Mouse (Mus musculus): ENCODE data around the gene Zeb2. TPM values are rescaled to one million over a fixed set of nuclear protein-coding genes. Genes with fewer than 3 reads are reported as not detected.

Gene Zeb2
- polyA plus RNA-seq, 1 experiment = 73.5 TPM

DNA sequence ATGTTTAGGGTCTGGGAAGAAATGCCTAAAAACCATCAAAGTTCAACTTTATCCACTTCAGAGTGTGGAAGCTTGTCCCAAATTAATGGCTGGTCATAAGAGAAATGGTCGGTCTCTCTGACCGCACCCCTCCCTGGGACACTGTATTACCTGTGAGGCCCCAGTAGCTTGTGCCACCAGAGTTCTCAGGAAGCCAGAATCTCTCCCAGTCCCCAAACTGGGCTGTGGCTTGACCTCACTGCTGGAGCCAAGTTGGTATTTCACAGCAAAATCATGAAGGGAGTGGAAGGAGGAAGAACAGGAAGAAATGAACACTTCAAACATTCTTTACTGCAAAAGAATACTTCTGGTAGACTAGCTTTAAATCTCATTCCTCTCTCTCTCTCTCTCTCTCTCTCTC, 9.6 kb downstream of the Zeb2 start:
- Histone ChIP-seq H3K4me3 (ENCODE audit: insufficient read depth, low read length) (peak overlapping the region; percentile 3; the same call in 1 of the 2 replicates), H3K27ac (ENCODE audit: insufficient read depth, low read length) (peak overlapping the region; percentile 52)

GRCm38 (mm10) chr2:45105922-45106851, 11.0 kb downstream of the Zeb2 start:
- TF ChIP-seq CTCF (IDR thresholded peaks at IDR 0.05; ENCODE audit: borderline replicate concordance, insufficient read depth, low read length) = no peak
- no peak for TF ChIP-seq POLR2A (IDR thresholded peaks at IDR 0.05; ENCODE audit: low read depth, low read length)
- Histone ChIP-seq H3K4me1 (ENCODE audit: control insufficient read depth, insufficient read depth, low read length) (peaks cover 13% of the 10 kb centered on the region), H3K27ac (ENCODE audit: insufficient read depth, low read length) (peak overlapping the region; percentile 5), H3K4me3 (ENCODE audit: insufficient read depth, low read length) (0 out of 2 replicates have a peak overlapping the region, but pooled peaks have one; percentile 12)

More for the DNA sequence above, 9.6 kb downstream of the Zeb2 start:
- peaks cover 13% of the 10 kb centered on the region for H3K4me1 ChIP-seq (ENCODE audit: control insufficient read depth, insufficient read depth, low read length)
- TF ChIP-seq POLR2A (IDR thresholded peaks at IDR 0.05; ENCODE audit: low read depth, low read length) (no peak), CTCF (IDR thresholded peaks at IDR 0.05; ENCODE audit: borderline replicate concordance, insufficient read depth, low read length) (no peak)

DNA sequence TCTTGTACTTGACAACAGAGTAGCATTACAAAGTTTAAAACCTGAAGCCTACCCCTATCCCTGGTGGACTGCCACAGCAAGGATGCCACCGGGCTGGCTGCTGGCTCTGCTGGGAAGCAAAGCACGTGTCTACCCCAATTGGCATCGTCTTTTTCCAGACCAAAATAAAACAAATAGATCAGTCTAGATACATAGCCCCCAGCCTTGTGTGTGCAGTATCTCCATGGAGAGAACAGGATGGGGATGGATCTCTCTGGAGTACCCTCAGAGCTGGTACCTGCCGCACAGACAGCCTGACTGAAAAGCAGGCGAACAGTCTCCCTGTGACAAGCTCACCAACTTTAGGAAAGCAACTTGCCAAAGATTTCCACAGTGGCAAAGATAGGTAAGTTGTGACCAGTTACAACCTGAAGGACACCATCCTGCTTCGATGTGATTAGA, 11.9 kb downstream of the Zeb2 start:
- H3K4me1 ChIP-seq (ENCODE audit: control insufficient read depth, insufficient read depth, low read length) = peaks cover 13% of the 10 kb centered on the region
- H3K4me3 ChIP-seq (ENCODE audit: insufficient read depth, low read length) = no peak overlapping the region
- no peak overlapping the region for H3K27ac ChIP-seq (ENCODE audit: insufficient read depth, low read length)
- TF ChIP-seq CTCF (IDR thresholded peaks at IDR 0.05; ENCODE audit: borderline replicate concordance, insufficient read depth, low read length) (no peak), POLR2A (IDR thresholded peaks at IDR 0.05; ENCODE audit: low read depth, low read length) (no peak)

DNA sequence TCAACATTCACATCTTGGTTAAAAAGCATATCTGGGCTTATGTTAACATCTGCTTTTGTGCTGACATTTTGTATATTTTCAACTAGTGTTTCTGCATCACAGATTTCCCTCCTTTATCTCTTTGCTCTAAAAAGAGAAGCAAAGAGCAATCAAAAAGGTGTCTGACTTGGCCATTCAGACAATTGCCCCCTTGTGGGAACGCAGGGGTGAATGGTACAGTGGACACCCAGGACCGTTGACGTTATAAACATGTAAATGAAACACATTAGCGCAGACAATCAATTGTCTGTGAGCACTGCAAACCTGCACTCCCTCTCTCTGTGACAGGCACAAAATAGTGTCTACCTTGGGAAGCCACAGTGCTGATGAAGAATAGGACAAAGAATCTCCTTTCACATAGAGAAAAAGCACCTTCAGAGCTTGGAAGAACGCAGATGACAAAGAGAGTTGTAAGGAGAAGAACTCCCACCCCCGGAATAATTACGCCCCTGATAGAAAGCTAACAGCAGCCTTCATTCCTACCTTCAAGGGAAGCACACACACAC, 12.6 kb downstream of the Zeb2 start:
- TF ChIP-seq POLR2A (IDR thresholded peaks at IDR 0.05; ENCODE audit: low read depth, low read length) (no peak), CTCF (IDR thresholded peaks at IDR 0.05; ENCODE audit: borderline replicate concordance, insufficient read depth, low read length) (no peak)
- no peak overlapping the region for H3K27ac ChIP-seq (ENCODE audit: insufficient read depth, low read length)
- peaks cover 13% of the 10 kb centered on the region for H3K4me1 ChIP-seq (ENCODE audit: control insufficient read depth, insufficient read depth, low read length)
- no peak overlapping the region for H3K4me3 ChIP-seq (ENCODE audit: insufficient read depth, low read length)

- no peak overlapping the region for H3K27ac ChIP-seq (ENCODE audit: insufficient read depth, low read length)
- TF ChIP-seq POLR2A (IDR thresholded peaks at IDR 0.05; ENCODE audit: low read depth, low read length) (no peak), CTCF (IDR thresholded peaks at IDR 0.05; ENCODE audit: borderline replicate concordance, insufficient read depth, low read length) (no peak)
Measured at GRCm38 (mm10) chr2:45104066-45104465, 13.1 kb downstream of the Zeb2 start.

GRCm38 (mm10) chr2:45103021-45103983, 13.9 kb downstream of the Zeb2 start:
- H3K27ac ChIP-seq (ENCODE audit: insufficient read depth, low read length) = 0 out of 2 replicates have a peak overlapping the region, but pooled peaks have one; percentile 18
- no peak for TF ChIP-seq POLR2A (IDR thresholded peaks at IDR 0.05; ENCODE audit: low read depth, low read length)
- no peak for TF ChIP-seq CTCF (IDR thresholded peaks at IDR 0.05; ENCODE audit: borderline replicate concordance, insufficient read depth, low read length)
- H3K4me1 ChIP-seq (ENCODE audit: control insufficient read depth, insufficient read depth, low read length) = peaks cover 13% of the 10 kb centered on the region
- no peak overlapping the region for H3K4me3 ChIP-seq (ENCODE audit: insufficient read depth, low read length)

More at GRCm38 (mm10) chr2:45104066-45104465, 13.1 kb downstream of the Zeb2 start:
- Histone ChIP-seq H3K4me3 (ENCODE audit: insufficient read depth, low read length) (no peak overlapping the region), H3K4me1 (ENCODE audit: control insufficient read depth, insufficient read depth, low read length) (peaks cover 13% of the 10 kb centered on the region)

GRCm38 (mm10) chr2:45102191-45102638, 15.0 kb downstream of the Zeb2 start:
- TF ChIP-seq CTCF (IDR thresholded peaks at IDR 0.05; ENCODE audit: borderline replicate concordance, insufficient read depth, low read length) (no peak), POLR2A (IDR thresholded peaks at IDR 0.05; ENCODE audit: low read depth, low read length) (no peak)
- Histone ChIP-seq H3K27ac (ENCODE audit: insufficient read depth, low read length) (no peak overlapping the region), H3K4me3 (ENCODE audit: insufficient read depth, low read length) (no peak overlapping the region), H3K4me1 (ENCODE audit: control insufficient read depth, insufficient read depth, low read length) (peaks cover 9% of the 10 kb centered on the region)

- peaks cover 8% of the 10 kb centered on the region; the same call in 1 of the 2 replicates for H3K4me1 ChIP-seq (ENCODE audit: control insufficient read depth, insufficient read depth, low read length)
- no peak overlapping the region for H3K4me3 ChIP-seq (ENCODE audit: insufficient read depth, low read length)
- no peak for TF ChIP-seq CTCF (IDR thresholded peaks at IDR 0.05; ENCODE audit: borderline replicate concordance, insufficient read depth, low read length)
- no peak for TF ChIP-seq POLR2A (IDR thresholded peaks at IDR 0.05; ENCODE audit: low read depth, low read length)
- no peak overlapping the region for H3K27ac ChIP-seq (ENCODE audit: insufficient read depth, low read length)
Measured at GRCm38 (mm10) chr2:45101586-45101985, 15.6 kb downstream of the Zeb2 start.

DNA sequence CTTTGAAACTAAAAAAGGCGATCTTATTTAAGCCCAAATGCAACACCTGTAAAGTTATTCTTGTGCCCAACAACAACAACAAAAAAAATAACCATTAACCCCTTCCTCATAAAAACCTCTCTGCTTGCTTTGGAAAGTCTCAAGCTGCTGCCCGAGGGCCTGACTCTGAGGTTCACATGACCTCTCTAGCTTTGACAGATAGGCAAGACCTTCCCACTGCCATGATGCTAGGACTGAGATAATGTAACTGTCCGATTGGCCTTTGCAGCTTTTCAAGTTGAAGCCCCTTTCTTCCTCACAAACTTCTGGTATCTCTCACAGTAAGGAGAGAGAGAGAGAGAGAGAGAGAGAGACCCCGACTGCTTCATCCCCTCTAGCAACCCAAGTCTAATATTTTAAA, 16.2 kb downstream of the Zeb2 start:
- TF ChIP-seq CTCF (IDR thresholded peaks at IDR 0.05; ENCODE audit: borderline replicate concordance, insufficient read depth, low read length) (no peak), POLR2A (IDR thresholded peaks at IDR 0.05; ENCODE audit: low read depth, low read length) (no peak)
- Histone ChIP-seq H3K27ac (ENCODE audit: insufficient read depth, low read length) (no peak overlapping the region), H3K4me3 (ENCODE audit: insufficient read depth, low read length) (no peak overlapping the region), H3K4me1 (ENCODE audit: control insufficient read depth, insufficient read depth, low read length) (peaks cover 3% of the 10 kb centered on the region; the same call in 1 of the 2 replicates)

Measured in embryonic fibroblast, embryonic 13.5 days (primary cell).